In genomic region chr15:84629680-84630079, GRCm38 (mm10) we compare ENCODE assay signal across 7 mouse cellular contexts. TPM values are rescaled to one million over a fixed set of nuclear protein-coding genes. Genes with fewer than 3 reads are reported as not detected.
DNase-seq lines count a peak whose midpoint lies in the region; ATAC-seq and TF ChIP-seq lines count a peak whose summit lies in the region.

No protein-coding gene starts in this region.

- H3K4me2 ChIP-seq in hindbrain, postnatal 0 days (ENCODE audit: low read depth, low read length) = no peak overlapping the region

- H3K27ac ChIP-seq in left cerebral cortex, adult 2 months = no peak overlapping the region
- no peak overlapping the region for H3K27ac ChIP-seq in cortical plate, adult 2 months (ENCODE audit: insufficient read depth, low read length)
- H3K27ac ChIP-seq in hindbrain, postnatal 0 days = no peak overlapping the region

- no peaks in the 10 kb centered on the region for H3K36me3 ChIP-seq in hindbrain, postnatal 0 days (ENCODE audit: insufficient read depth, low read length)

- peaks cover 4% of the 10 kb centered on the region for H3K4me1 ChIP-seq in cortical plate, adult 2 months (ENCODE audit: control insufficient read depth, insufficient read depth, low read length)
- peaks cover 18% of the 10 kb centered on the region; the same call in 1 of the 2 replicates for H3K4me1 ChIP-seq in hindbrain, postnatal 0 days (ENCODE audit: insufficient read depth, low read length)

- 0 out of 2 replicates have a peak, but pooled peaks cover 4% of the 10 kb centered on the region for H3K27me3 ChIP-seq in hindbrain, postnatal 0 days (ENCODE audit: insufficient read depth, low read length)

- H3K9me3 ChIP-seq in hindbrain, postnatal 0 days (ENCODE audit: low read length) = no peaks in the 10 kb centered on the region

- DNase-seq in left cerebral cortex, adult 2 months (ENCODE audit: extremely low spot score in 1 of 2, low spot score in 2 of 2) = peak in 1 of 2 experiments; percentile 66
- DNase-seq in left cerebral cortex, adult 8-10 months (ENCODE audit: low spot score in 2 of 2) = no peak
- peak; percentile 81 for DNase-seq in NIH3T3 (ENCODE audit: low read depth)
- peak; percentile 92 for DNase-seq in hindbrain, postnatal 0 days (ENCODE audit: low spot score)
- peak; percentile 41 for DNase-seq in thymus, postnatal 25 days

- peak; percentile 73 for ATAC-seq in hindbrain, postnatal 0 days
- peak; percentile 27; the same call in 1 of the 2 replicates for ATAC-seq in megakaryocyte-erythroid progenitor cell, adult 5-6 weeks (replicated peaks; ENCODE audit: low FRiP score, low TSS enrichment, poor library complexity, severe bottlenecking)

- peak; percentile 41 for TF ChIP-seq CTCF in left cerebral cortex, adult 2 months (IDR thresholded peaks at IDR 0.05)
- TF ChIP-seq CTCF in cortical plate, adult 2 months (IDR thresholded peaks at IDR 0.05; ENCODE audit: extremely low read depth, insufficient read depth, low read length) = peak; percentile 48
- peak; percentile 92 for TF ChIP-seq CTCF in hindbrain, postnatal 0 days (IDR thresholded peaks at IDR 0.05; ENCODE audit: low read depth)

- no peak overlapping the region for H3K4me3 ChIP-seq in left cerebral cortex, adult 2 months
- H3K4me3 ChIP-seq in cortical plate, adult 2 months (ENCODE audit: insufficient read depth, low read length) = no peak overlapping the region
- H3K4me3 ChIP-seq in hindbrain, postnatal 0 days (ENCODE audit: low read length) = no peak overlapping the region

- TF ChIP-seq POLR2A in cortical plate, adult 2 months (IDR thresholded peaks at IDR 0.05; ENCODE audit: extremely low read depth, insufficient read depth, low read length) = no peak

- intact Hi-C loops in left cerebral cortex, adult 2 months (cut with DNase I) = loop anchor here (2.0 to 5.0 kb wide), 2 partner anchors 512 to 555 kb away; no protein-coding TSS in a partner anchor

- WGBS in hindbrain, postnatal 0 days = 14% methylated on average over 3 of the region's 3 CpGs

- no peak overlapping the region for H3K9ac ChIP-seq in hindbrain, postnatal 0 days (replicated peaks; ENCODE audit: low read length)

RNA-seq across cellular contexts. Expression of gene Prr5, which starts 39.7 kb away (rescaled TPM):
- 10 to 100 TPM; 13.8 to 14.1 TPM for total RNA-seq in left cerebral cortex, adult 2 months (2021)
- total RNA-seq in left cerebral cortex, adult 8-10 months (2022) = 10 to 100 TPM in 2 of 4 experiments, 1 to 10 TPM in 2; 9.1 to 13.9 (median 10.2) TPM
- polyA plus RNA-seq in cortical plate, adult 2 months (2012; rRNA removed) = 10.1 and 10.3 TPM in 2 replicates
- 25.5 and 34.2 TPM in 2 replicates for total RNA-seq in hindbrain, postnatal 0 days (2014; rRNA removed)
- polyA plus RNA-seq in hindbrain, postnatal 0 days (2015; fragmentation: Nextera tagmentation; extraction: Ambion mirVana) = 33.2 and 36.6 TPM in 2 replicates
- total RNA-seq in megakaryocyte-erythroid progenitor cell, adult 5-6 weeks (2014; fragmentation: Nextera tagmentation) = 1.2 TPM in 1 of 2 replicates, not detected in the other
- 0.34 and 0.85 TPM in 2 replicates for total RNA-seq in megakaryocyte-erythroid progenitor cell, adult 5-6 weeks (2017)

Comparison
In these comparisons a context has a peak if more than half of its experiments do, and no peak if none do; other contexts are left out.
1. DNase-seq: peak in NIH3T3 (single experiment), hindbrain, postnatal 0 days (single experiment) and thymus, postnatal 25 days (single experiment); none in left cerebral cortex, adult 8-10 months (0 of 2).
2. CTCF ChIP-seq: peak in every context shown above with its lines; median percentile 92 in hindbrain, postnatal 0 days; 48 in cortical plate, adult 2 months; 41 in left cerebral cortex, adult 2 months.
3. RNA of gene Prr5, which starts 39.7 kb away (total RNA-seq): 25.5 to 34.2 TPM in hindbrain, postnatal 0 days, 13.8 to 14.1 TPM in left cerebral cortex, adult 2 months and 9.1 to 13.9 TPM in left cerebral cortex, adult 8-10 months; 0.34 to 1.2 TPM in megakaryocyte-erythroid progenitor cell, adult 5-6 weeks; every median in the first group is over 4 times any median in the second.